Mouse (Mus musculus): ENCODE results near the gene Cd28.

DNA sequence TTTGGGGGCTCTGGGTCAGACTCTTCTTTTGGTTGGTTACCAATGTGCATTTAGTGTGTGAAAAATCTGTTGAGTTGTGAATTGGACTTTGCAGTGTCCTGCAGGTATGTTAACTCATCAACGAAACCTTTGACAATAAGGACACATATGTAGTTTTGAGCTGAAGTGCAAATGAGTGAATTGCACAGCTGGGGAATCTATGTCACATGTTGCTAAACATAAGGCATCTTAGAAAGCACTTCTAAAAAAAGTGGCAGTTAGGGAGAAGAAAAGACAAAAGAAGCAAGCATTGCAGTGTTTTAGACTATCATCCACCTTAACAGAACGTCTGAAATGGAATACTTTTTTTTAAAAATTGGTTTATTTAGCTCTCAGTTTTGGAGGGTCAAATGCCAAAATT lies 104.4 kb downstream of the Cd28 start:
- TF ChIP-seq JUN (IDR thresholded peaks at IDR 0.05; ENCODE audit: insufficient read depth, low read depth, low read length) (no peak), JUND (conservative IDR thresholded peaks at IDR 0.05; ENCODE audit: low read depth, low read length) (no peak), EP300 (IDR thresholded peaks at IDR 0.05; ENCODE audit: low read length) (no peak), HCFC1 (IDR thresholded peaks at IDR 0.05; ENCODE audit: low read depth, low read length) (no peak), CTCF (conservative IDR thresholded peaks at IDR 0.05 in 1 of 2, IDR thresholded peaks at IDR 0.05 in 1 of 2; ENCODE audit: low read depth in 2 of 2, low read length in 2 of 2) (no peak), ETS1 (conservative IDR thresholded peaks at IDR 0.05; ENCODE audit: low read depth, low read length) (no peak), POLR2AphosphoS2 (IDR thresholded peaks at IDR 0.05; ENCODE audit: low read depth, low read length) (no peak), NELFE (IDR thresholded peaks at IDR 0.05; ENCODE audit: low read depth, low read length) (no peak), CHD2 (IDR thresholded peaks at IDR 0.05; ENCODE audit: low read length) (no peak), UBTF (IDR thresholded peaks at IDR 0.05; ENCODE audit: low read depth, low read length) (no peak), POLR2A (IDR thresholded peaks at IDR 0.05; ENCODE audit: low read depth, low read length) (no peak)
